Mouse (Mus musculus): Measurements from ENCODE around the gene Ntng1.

Gene Ntng1

GRCm38 (mm10) chr3:109918996-109919395, 224.8 kb downstream of the Ntng1 start:
- no peak for DNase-seq (ENCODE audit: low spot score)

- DNase-seq (ENCODE audit: low spot score): no peak
Measured at GRCm38 (mm10) chr3:109917926-109918694, 225.7 kb downstream of the Ntng1 start.

- peak; percentile 18 for DNase-seq (ENCODE audit: low spot score)
Measured at GRCm38 (mm10) chr3:109917077-109917476, 226.7 kb downstream of the Ntng1 start.

GRCm38 (mm10) chr3:109914226-109914625, 229.6 kb downstream of the Ntng1 start:
- DNase-seq (ENCODE audit: low spot score): no peak

GRCm38 (mm10) chr3:109890600-109890999, 253.2 kb downstream of the Ntng1 start:
- DNase-seq (ENCODE audit: low spot score): peak; percentile 46

GRCm38 (mm10) chr3:109885672-109886071, 258.1 kb downstream of the Ntng1 start:
- no peak for DNase-seq (ENCODE audit: low spot score)

GRCm38 (mm10) chr3:109879061-109879460, 264.8 kb downstream of the Ntng1 start:
- DNase-seq (ENCODE audit: low spot score): no peak

- no peak for DNase-seq (ENCODE audit: low spot score)
Measured at GRCm38 (mm10) chr3:109871986-109872385, 271.8 kb downstream of the Ntng1 start.

- no peak for DNase-seq (ENCODE audit: low spot score)
Measured at GRCm38 (mm10) chr3:109858276-109858675, 285.5 kb downstream of the Ntng1 start.

- DNase-seq (ENCODE audit: low spot score): no peak
Measured at GRCm38 (mm10) chr3:109854449-109855155, 289.2 kb downstream of the Ntng1 start.

GRCm38 (mm10) chr3:109846660-109847059, 297.2 kb downstream of the Ntng1 start:
- DNase-seq (ENCODE audit: low spot score): no peak

- DNase-seq (ENCODE audit: low spot score): no peak
Measured at GRCm38 (mm10) chr3:109825806-109826205, 318.0 kb downstream of the Ntng1 start.

- DNase-seq (ENCODE audit: low spot score): no peak
Measured at GRCm38 (mm10) chr3:109822803-109823474, 320.9 kb downstream of the Ntng1 start.

- DNase-seq (ENCODE audit: low spot score): no peak
Measured at GRCm38 (mm10) chr3:109818821-109819685, 324.8 kb downstream of the Ntng1 start.

GRCm38 (mm10) chr3:109809065-109809464, 334.7 kb downstream of the Ntng1 start:
- DNase-seq (ENCODE audit: low spot score): no peak

- DNase-seq (ENCODE audit: low spot score): peak; percentile 29
Measured at GRCm38 (mm10) chr3:109807211-109807934, 336.4 kb downstream of the Ntng1 start.

GRCm38 (mm10) chr3:109804145-109804544, 339.7 kb downstream of the Ntng1 start:
- DNase-seq (ENCODE audit: low spot score): no peak

GRCm38 (mm10) chr3:109803616-109804015, 340.2 kb downstream of the Ntng1 start:
- no peak for DNase-seq (ENCODE audit: low spot score)

- DNase-seq (ENCODE audit: low spot score): peak; percentile 19
Measured at GRCm38 (mm10) chr3:109797354-109797753, 346.5 kb downstream of the Ntng1 start.

GRCm38 (mm10) chr3:109783231-109783630, 360.6 kb downstream of the Ntng1 start:
- peak; percentile 58 for DNase-seq (ENCODE audit: low spot score)

- DNase-seq (ENCODE audit: low spot score): peak; percentile 89
Measured at GRCm38 (mm10) chr3:109782289-109782951, 361.4 kb downstream of the Ntng1 start.

Measured in embryo, embryonic 10.5 days (tissue).